Mouse (Mus musculus) forebrain, postnatal 0 days (tissue): ENCODE measurements around the gene Neurl4. TPM values are rescaled to one million over a fixed set of nuclear protein-coding genes. Genes with fewer than 3 reads are reported as not detected.

ENCODE experiments used
- ATAC-seq: fragments of 200-750 bp; cut with Nextera tagmentation; 2 replicates; pipeline ENCODE4 v1.8.0; 2017; ENCODE audit warnings: mild to moderate bottlenecking, moderate library complexity
- DNase-seq: peaks from one replicate; pipeline ENCODE4 v3.0.0-alpha.2; 2015
- H3K27ac ChIP-seq: fragments of 300-500 bp; sonication (generic); 2 replicates; pipeline ENCODE4 v1.5.1; 2014; ENCODE audit warnings: low read depth, mild to moderate bottlenecking, antibody characterized with exemption, low read length, moderate library complexity, mixed read lengths
- H3K27me3 ChIP-seq: fragments of 300-500 bp; sonication (generic); 2 replicates; pipeline ENCODE4 v1.6.1; 2014; ENCODE audit warnings: mild to moderate bottlenecking, low read length, mixed read lengths; ENCODE audit not compliant: insufficient read depth
- H3K36me3 ChIP-seq: fragments of 300-500 bp; sonication (generic); 2 replicates; pipeline ENCODE4 v1.6.1; 2014; ENCODE audit warnings: mild to moderate bottlenecking, moderate library complexity; ENCODE audit not compliant: insufficient read depth
- H3K4me1 ChIP-seq: fragments of 300-500 bp; sonication (generic); 2 replicates; pipeline ENCODE4 v1.6.1; 2014; ENCODE audit warnings: antibody characterized with exemption; ENCODE audit not compliant: insufficient read depth
- H3K4me2 ChIP-seq: fragments of 300-500 bp; sonication (generic); 2 replicates; pipeline ENCODE4 v1.6.1; 2014; ENCODE audit warnings: low read depth, mild to moderate bottlenecking, moderate library complexity
- H3K4me3 ChIP-seq: fragments of 300-500 bp; sonication (generic); 2 replicates; pipeline ENCODE4 v1.5.1; 2014; ENCODE audit warnings: low read depth, low read length, mixed read lengths
- H3K9ac ChIP-seq: fragments of 300-500 bp; sonication (generic); 2 replicates; pipeline ENCODE4 v1.6.1; 2014; ENCODE audit warnings: mild to moderate bottlenecking
- H3K9me3 ChIP-seq: fragments of 300-500 bp; sonication (generic); 2 replicates; pipeline ENCODE4 v1.6.1; 2016; ENCODE audit warnings: low read length
- CTCF ChIP-seq: sonication (generic); IDR thresholded peaks from 2 replicates; pipeline ENCODE4 v1.5.1; 2016; ENCODE audit warnings: antibody characterized with exemption, control low read depth, low read depth
- WGBS: fragments of 180-500 bp; shearing (Covaris S2); extraction: QIAGEN DNeasy Blood & Tissue Kit; methylation state at CpG from one replicate; pipeline ENCODE4 v1.1.7; 2014; 5-methylcytosine and 5-hydroxymethylcytosine counted together
- polyA plus RNA-seq: library from polyadenylated mRNA; unstranded; fragments of >200 nt; fragmentation: Nextera tagmentation; extraction: Ambion mirVana; gene quantifications from 2 replicates; pipeline ENCODE4 v1.2.1, GENCODE M21; 2015
- total RNA-seq: library from RNA; depleted of rRNA; stranded (reverse); fragments of >200 nt; gene quantifications from 2 replicates; pipeline ENCODE4 v1.2.3, GENCODE M21; 2014

The Neurl4 gene
- total and polyA plus RNA-seq, 2 experiments from 2014 or later: 18.2 to 155 TPM

- no peaks in the 10 kb centered on the region for H3K27me3 ChIP-seq
- ATAC-seq: no peak
- no peaks in the 10 kb centered on the region for H3K36me3 ChIP-seq
- no peak for TF ChIP-seq CTCF
- H3K4me3 ChIP-seq: no peak overlapping the region
- no peak overlapping the region for H3K4me2 ChIP-seq
- DNase-seq: no peak
- H3K27ac ChIP-seq: no peak overlapping the region
- WGBS: 82% methylated on average over 5 of the region's 5 CpGs
- peaks cover 8% of the 10 kb centered on the region for H3K4me1 ChIP-seq
- H3K9ac ChIP-seq: no peak overlapping the region
- H3K9me3 ChIP-seq: no peaks in the 10 kb centered on the region
Observed at GRCm38 (mm10) chr11:69937834-69938233, 37.0 kb downstream of the Neurl4 start.

GRCm38 (mm10) chr11:69938401-69938979, 37.6 kb downstream of the Neurl4 start:
- Histone ChIP-seq H3K4me2 (no peak overlapping the region), H3K4me1 (peaks cover 8% of the 10 kb centered on the region), H3K36me3 (no peaks in the 10 kb centered on the region), H3K27ac (no peak overlapping the region), H3K9me3 (no peaks in the 10 kb centered on the region), H3K4me3 (no peak overlapping the region), H3K27me3 (no peaks in the 10 kb centered on the region), H3K9ac (no peak overlapping the region)
- TF ChIP-seq CTCF: no peak
- WGBS: 28% methylated on average over 9 of the region's 9 CpGs
- no peak for ATAC-seq
- no peak for DNase-seq

GRCm38 (mm10) chr11:69939181-69939580, 38.3 kb downstream of the Neurl4 start:
- Histone ChIP-seq H3K4me2 (no peak overlapping the region), H3K27me3 (no peaks in the 10 kb centered on the region), H3K4me3 (no peak overlapping the region), H3K9me3 (no peaks in the 10 kb centered on the region), H3K4me1 (peaks cover 8% of the 10 kb centered on the region), H3K36me3 (no peaks in the 10 kb centered on the region), H3K9ac (no peak overlapping the region), H3K27ac (no peak overlapping the region)
- TF ChIP-seq CTCF: no peak
- no peak for DNase-seq
- WGBS: 75% methylated on average over 5 of the region's 5 CpGs
- ATAC-seq: no peak

- TF ChIP-seq CTCF: no peak
- ATAC-seq (no peak), DNase-seq (no peak)
- Histone ChIP-seq H3K27me3 (no peaks in the 10 kb centered on the region; the same call in 1 of the 2 replicates), H3K36me3 (no peaks in the 10 kb centered on the region), H3K4me2 (no peak overlapping the region), H3K4me1 (peaks cover 8% of the 10 kb centered on the region), H3K4me3 (no peak overlapping the region), H3K9ac (no peak overlapping the region), H3K9me3 (no peaks in the 10 kb centered on the region), H3K27ac (no peak overlapping the region)
- WGBS: 91% methylated on average over 17 of the region's 17 CpGs
Observed at GRCm38 (mm10) chr11:69939731-69940130, 38.9 kb downstream of the Neurl4 start.

- Histone ChIP-seq H3K27me3 (no peaks in the 10 kb centered on the region; the same call in 1 of the 2 replicates), H3K4me3 (no peak overlapping the region), H3K36me3 (no peaks in the 10 kb centered on the region), H3K27ac (no peak overlapping the region), H3K4me2 (no peak overlapping the region), H3K9ac (no peak overlapping the region), H3K9me3 (no peaks in the 10 kb centered on the region), H3K4me1 (peaks cover 8% of the 10 kb centered on the region)
- 73% methylated on average over 4 of the region's 4 CpGs for WGBS
- no peak for DNase-seq
- no peak for TF ChIP-seq CTCF
- no peak for ATAC-seq
Observed at GRCm38 (mm10) chr11:69940962-69941361, 40.1 kb downstream of the Neurl4 start.

- DNase-seq: no peak
- Histone ChIP-seq H3K27me3 (no peaks in the 10 kb centered on the region; the same call in 1 of the 2 replicates), H3K36me3 (no peaks in the 10 kb centered on the region), H3K4me2 (no peak overlapping the region), H3K4me1 (no peaks in the 10 kb centered on the region), H3K27ac (no peak overlapping the region), H3K4me3 (no peak overlapping the region), H3K9ac (no peak overlapping the region), H3K9me3 (no peaks in the 10 kb centered on the region)
- no peak for TF ChIP-seq CTCF
- ATAC-seq: no peak
- 80% methylated on average over 13 of the region's 13 CpGs for WGBS
Observed at GRCm38 (mm10) chr11:69945216-69945615, 44.3 kb downstream of the Neurl4 start.

- Histone ChIP-seq H3K27ac (no peak overlapping the region), H3K9ac (no peak overlapping the region), H3K4me1 (no peaks in the 10 kb centered on the region), H3K4me3 (no peak overlapping the region), H3K36me3 (no peaks in the 10 kb centered on the region), H3K4me2 (no peak overlapping the region), H3K27me3 (no peaks in the 10 kb centered on the region; the same call in 1 of the 2 replicates), H3K9me3 (no peaks in the 10 kb centered on the region)
- no peak for TF ChIP-seq CTCF
- ATAC-seq: no peak
- DNase-seq: no peak
- WGBS: 91% methylated on average over 18 of the region's 18 CpGs
Observed at GRCm38 (mm10) chr11:69945997-69946891, 45.4 kb downstream of the Neurl4 start.
